Mouse (Mus musculus) layer of hippocampus, postnatal 14 days (tissue): ENCODE results near the gene Serf2. TPM values are rescaled to one million over a fixed set of nuclear protein-coding genes. Genes with fewer than 3 reads are reported as not detected.
"Not testable (repeated sequence)": the region's sequence is repeated elsewhere in the genome, so short reads cannot be mapped to it uniquely, and the experiment has no call there.

Experiments
- DNase-seq, 2 experiments: peaks; one replicate each; pipeline ENCODE4 v3.0.0; 2021 to 2022; ENCODE audit warnings: low spot score in 2 of 2, mixed read lengths in 1 of 2
- microRNA-seq, 2 experiments: library from miRNA; unstranded; fragments of <30 nt; microRNA quantifications; one replicate each; pipeline ENCODE4 v1.2.0; 2021
- total RNA-seq, 2 experiments: library from RNA; stranded (reverse); gene quantifications; 2 replicates each; pipeline ENCODE4 v1.2.3; 2021

Serf2 gene
- total RNA-seq, 2 experiments from 2014 or later, result 157 to 166 TPM

GRCm38 (mm10) chr2:121501550-121501949 lies 52.6 kb downstream of the Serf2 start:
- DNase-seq, result not testable (repeated sequence)

GRCm38 (mm10) chr2:121505942-121506882 lies 57.2 kb downstream of the Serf2 start, which contains the start of the genes Mfap1a and Wdr76:
TSS of gene Mfap1a (minus strand) at chr2:121506665.
TSS of gene Wdr76 (plus strand) at chr2:121506723.
- DNase-seq, result peak; percentile 70 to 88

- DNase-seq, result no peak
Measured at GRCm38 (mm10) chr2:121507173-121507950, 58.4 kb downstream of the Serf2 start.

Small RNAs within 50 kb of the gene (microRNA-seq; reads per million reads assigned to microRNA genes)
- 0 reads per million in 2 experiments for gene Gm22953

Other genes with a start within 250 kb of the Serf2 start
- 100 to 1,000 TPM; 140 to 152 TPM for gene Trp53bp1, start 177.8 kb upstream of the Serf2 start, total RNA-seq
- gene Map1a, start 159.6 kb upstream of the Serf2 start, total RNA-seq, result 100 to 1,000 TPM; 472 to 505 TPM
- gene Ppip5k1, start 93.8 kb upstream of the Serf2 start, total RNA-seq, result 10 to 100 TPM; 69.1 to 74.4 TPM
- 100 to 1,000 TPM; 333 to 351 TPM for gene Ckmt1, start 91.5 kb upstream of the Serf2 start, total RNA-seq
- gene Strc, start 62.0 kb upstream of the Serf2 start, total RNA-seq, result under 1 TPM; 0.09 to 0.31 TPM
- 100 to 1,000 TPM; 194 to 224 TPM for gene Pdia3, start 35.4 kb upstream of the Serf2 start, total RNA-seq
- 1 to 10 TPM; 4.1 to 4.6 TPM for gene Catsper2, start 35.4 kb upstream of the Serf2 start, total RNA-seq
- gene Ell3, start 4.9 kb upstream of the Serf2 start, total RNA-seq, result not detected
- gene Hypk, start 4.1 kb downstream of the Serf2 start, total RNA-seq, result 10 to 100 TPM; 20.1 to 27.8 TPM
- under 1 TPM; 0.97 to 0.98 TPM for gene Serinc4, start 7.6 kb downstream of the Serf2 start, total RNA-seq
- gene Mfap1b, start 24.9 kb downstream of the Serf2 start, total RNA-seq, result 10 to 100 TPM; 38.0 to 40.6 TPM
- gene Mfap1a, start 57.5 kb downstream of the Serf2 start, total RNA-seq, result 10 to 100 TPM; 31.3 to 32.2 TPM
- 1 to 10 TPM; 2.0 to 2.5 TPM for gene Wdr76, start 57.5 kb downstream of the Serf2 start, total RNA-seq